Mouse (Mus musculus): ENCODE data around the gene Mllt6.

- TF ChIP-seq CTCF (IDR thresholded peaks at IDR 0.05; ENCODE audit: control insufficient read depth, insufficient read depth, insufficient replicate concordance, low read depth, low read length) (no peak), POLR2A (IDR thresholded peaks at IDR 0.05; ENCODE audit: control insufficient read depth, low read depth, low read length) (no peak)
Measured at GRCm38 (mm10) chr11:97654210-97654609, 9.0 kb upstream of the Mllt6 start.

Measured in testis, adult 2 months (tissue).